Mouse (Mus musculus) ES-Bruce4 (cell line): ENCODE measurements around the gene Mxd4.

Experiments used
- CTCF ChIP-seq: IDR thresholded peaks from one replicate; pipeline ENCODE4 v1.8.1; 2011; ENCODE audit warnings: low read depth, low read length
- EP300 ChIP-seq: IDR thresholded peaks from 2 replicates; pipeline ENCODE4 v1.6.1; 2011; ENCODE audit warnings: low read depth, low read length; ENCODE audit not compliant: insufficient read depth

GRCm38 (mm10) chr5:34165793-34166192 lies 21.7 kb downstream of the Mxd4 start:
- TF ChIP-seq CTCF = no peak
- no peak for TF ChIP-seq EP300
